Mouse (Mus musculus) cerebellum, adult 2 months (tissue): Measurements from ENCODE around the gene Yeats4.

Source experiments
- CTCF ChIP-seq: fragments of 200-500 bp; IDR thresholded peaks from 2 replicates; pipeline ENCODE4 v1.5.1; 2011; ENCODE audit warnings: low read depth, mild to moderate bottlenecking, control low read depth, low read length, moderate library complexity, borderline replicate concordance; ENCODE audit not compliant: insufficient read depth
- POLR2A ChIP-seq: fragments of 200-500 bp; IDR thresholded peaks from 2 replicates; pipeline ENCODE4 v1.6.1; 2011; ENCODE audit warnings: low read length, control low read depth, borderline replicate concordance; ENCODE audit not compliant: insufficient read depth

DNA sequence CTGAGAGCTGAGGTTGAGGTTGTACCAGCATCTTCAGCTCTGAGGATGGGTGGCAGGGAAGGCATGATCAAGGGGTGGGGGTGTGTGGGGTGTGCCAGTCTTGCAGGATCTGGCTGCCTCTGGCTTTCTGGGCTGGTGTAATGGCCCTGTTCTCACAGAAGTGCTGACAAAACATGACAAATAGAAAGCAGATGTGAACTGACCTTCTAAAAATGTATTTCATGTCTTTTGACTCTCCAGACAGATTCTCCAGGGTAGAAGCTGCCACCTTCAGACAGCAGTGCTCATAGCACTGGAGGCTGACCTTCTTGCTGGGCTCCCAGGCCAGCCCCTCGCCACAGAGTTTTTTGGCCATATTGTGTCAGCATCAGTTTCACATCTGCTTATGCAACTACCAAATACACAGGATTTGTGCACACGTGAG is 20.7 kb downstream of the Yeats4 start:
- TF ChIP-seq CTCF (no peak), POLR2A (no peak)
